Mouse (Mus musculus) MEL (cell line): ENCODE data around the gene Serp2.

Source experiments
- CHD2 ChIP-seq: IDR thresholded peaks from 2 replicates; pipeline ENCODE4 v1.6.1; 2011; ENCODE audit warnings: low read length, improper control_type of control experiment
- EP300 ChIP-seq, 2 experiments: IDR thresholded peaks; 2 replicates each; pipeline ENCODE4 v1.6.1; 2011; ENCODE audit warnings: improper control_type of control experiment in 2 of 2, low read length in 2 of 2, low read depth in 1 of 2, mild to moderate bottlenecking in 1 of 2
- GATA1 ChIP-seq: IDR thresholded peaks from 2 replicates; pipeline ENCODE4 v1.6.1; 2011; ENCODE audit warnings: low read depth, low read length, improper control_type of control experiment
- MXI1 ChIP-seq: IDR thresholded peaks from 2 replicates; pipeline ENCODE4 v1.6.1; 2011; ENCODE audit warnings: mild to moderate bottlenecking, low read depth, low read length, improper control_type of control experiment
- TAL1 ChIP-seq: IDR thresholded peaks from 2 replicates; pipeline ENCODE4 v1.6.1; 2012; ENCODE audit warnings: mild to moderate bottlenecking, inconsistent platforms, low read length, moderate library complexity, mixed read lengths

DNA sequence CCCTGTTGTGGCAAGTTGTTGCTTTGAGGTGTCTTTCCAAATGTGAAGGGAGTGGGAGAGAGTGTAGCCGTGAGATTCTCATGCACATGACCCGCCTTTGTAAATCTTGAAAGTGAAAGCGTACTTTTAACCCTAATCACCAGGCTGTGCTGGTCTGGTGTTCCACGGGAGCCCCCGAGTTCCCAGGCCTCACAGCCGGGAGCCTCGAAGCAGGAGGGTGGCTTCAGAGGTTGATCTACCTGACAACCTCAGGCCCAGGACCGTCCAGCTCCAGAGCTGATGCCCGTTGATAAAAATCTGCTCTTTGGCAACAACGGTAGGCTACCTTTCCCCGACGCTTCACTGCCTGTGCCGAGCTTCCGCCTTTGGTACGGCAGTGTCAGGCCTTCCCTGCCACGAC is 69.1 kb downstream of the Serp2 start:
- TF ChIP-seq MXI1 (no peak), GATA1 (no peak), EP300 (IDR thresholded peaks at IDR 0.05; ENCODE audit: low read depth in 1 of 2, low read length in 2 of 2) (no peak), TAL1 (no peak), CHD2 (no peak)
